Mouse (Mus musculus) liver, embryonic 11.5 days (tissue): ENCODE results near the gene Cyp4f14. TPM values are rescaled to one million over a fixed set of nuclear protein-coding genes. Genes with fewer than 3 reads are reported as not detected.

Experiments
- ATAC-seq: fragments of 200-750 bp; cut with Nextera tagmentation; replicated peaks from 2 replicates; pipeline ENCODE4 v1.8.0; 2017; ENCODE audit warnings: moderate number of reproducible peaks, mild to moderate bottlenecking, moderate TSS enrichment, moderate library complexity; ENCODE audit not compliant: low FRiP score
- DNase-seq: peaks from one replicate; pipeline ENCODE4 v3.0.0-alpha.2; 2017; ENCODE audit warnings: low spot score
- H3K27ac ChIP-seq: fragments of 300-500 bp; sonication (generic); 2 replicates; pipeline ENCODE4 v1.5.1; 2014; ENCODE audit warnings: mild to moderate bottlenecking, low read depth, low read length, control low read depth
- H3K27me3 ChIP-seq: fragments of 300-500 bp; sonication (generic); replicated peaks from 2 replicates; pipeline ENCODE4 v1.6.1; 2014; ENCODE audit warnings: low read length, mixed read lengths; ENCODE audit not compliant: control insufficient read depth, insufficient read depth
- H3K36me3 ChIP-seq: fragments of 300-500 bp; sonication (generic); 2 replicates; pipeline ENCODE4 v1.6.1; 2014; ENCODE audit warnings: mild to moderate bottlenecking, low read length, moderate library complexity, mixed read lengths; ENCODE audit not compliant: control insufficient read depth, insufficient read depth
- H3K4me1 ChIP-seq: fragments of 300-500 bp; sonication (generic); replicated peaks from 2 replicates; pipeline ENCODE4 v1.6.1; 2014; ENCODE audit warnings: low read length, mixed read lengths; ENCODE audit not compliant: control insufficient read depth, insufficient read depth
- H3K4me2 ChIP-seq: fragments of 300-500 bp; sonication (generic); 2 replicates; pipeline ENCODE4 v1.6.1; 2014; ENCODE audit warnings: mild to moderate bottlenecking, control low read depth, moderate library complexity
- H3K4me3 ChIP-seq: fragments of 300-500 bp; sonication (generic); 2 replicates; pipeline ENCODE4 v1.5.1; 2014; ENCODE audit warnings: low read depth, low read length, control low read depth
- H3K9ac ChIP-seq: fragments of 300-500 bp; sonication (generic); 2 replicates; pipeline ENCODE4 v1.6.1; 2014; ENCODE audit warnings: low read depth, low read length, control low read depth
- H3K9me3 ChIP-seq: fragments of 300-500 bp; sonication (generic); 2 replicates; pipeline ENCODE4 v1.6.1; 2016; ENCODE audit warnings: low read length, inconsistent platforms, mixed read lengths; ENCODE audit not compliant: control insufficient read depth
- WGBS: fragments of 180-500 bp; shearing (Covaris S2); extraction: QIAGEN DNeasy Blood & Tissue Kit; methylation state at CpG from one replicate; pipeline ENCODE4 v1.1.7; 2014; 5-methylcytosine and 5-hydroxymethylcytosine counted together
- polyA plus RNA-seq: library from polyadenylated mRNA; unstranded; fragments of >200 nt; fragmentation: Nextera tagmentation; extraction: Ambion mirVana; gene quantifications from 2 replicates; pipeline ENCODE4 v1.2.1, GENCODE M21; 2014

The Cyp4f14 gene
- polyA plus RNA-seq, 1 experiment from 2014 or later = not detected

DNA sequence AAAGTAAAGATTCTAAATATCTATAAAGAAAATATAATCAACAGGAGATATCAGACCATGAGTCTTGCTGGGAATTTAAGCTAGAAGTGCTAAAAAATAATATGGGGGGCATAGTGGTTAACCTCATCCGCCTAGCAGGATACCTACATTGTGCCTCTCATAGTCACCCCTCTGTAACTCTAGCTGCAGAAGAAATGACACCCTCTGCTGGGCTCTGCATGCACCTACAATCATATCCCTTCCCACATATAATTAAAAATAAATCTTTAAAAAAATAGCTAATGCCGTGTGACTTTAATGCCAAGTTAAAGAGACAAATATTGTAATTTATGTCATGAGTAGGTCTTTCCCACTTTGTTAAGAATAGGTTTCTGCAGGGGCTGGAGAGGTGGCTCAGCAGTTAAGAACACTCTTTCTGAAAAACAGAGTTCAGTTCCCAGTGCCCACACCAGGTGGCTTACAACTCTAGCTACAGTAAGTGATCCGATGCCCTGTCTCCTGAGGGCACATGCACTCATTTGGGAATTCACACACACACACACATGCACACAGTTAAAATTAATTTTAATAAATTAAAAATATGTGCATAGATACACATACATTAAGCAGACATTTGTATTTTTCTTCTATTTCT is 27.4 kb upstream of the Cyp4f14 start:
- no peak overlapping the region for H3K4me2 ChIP-seq

DNA sequence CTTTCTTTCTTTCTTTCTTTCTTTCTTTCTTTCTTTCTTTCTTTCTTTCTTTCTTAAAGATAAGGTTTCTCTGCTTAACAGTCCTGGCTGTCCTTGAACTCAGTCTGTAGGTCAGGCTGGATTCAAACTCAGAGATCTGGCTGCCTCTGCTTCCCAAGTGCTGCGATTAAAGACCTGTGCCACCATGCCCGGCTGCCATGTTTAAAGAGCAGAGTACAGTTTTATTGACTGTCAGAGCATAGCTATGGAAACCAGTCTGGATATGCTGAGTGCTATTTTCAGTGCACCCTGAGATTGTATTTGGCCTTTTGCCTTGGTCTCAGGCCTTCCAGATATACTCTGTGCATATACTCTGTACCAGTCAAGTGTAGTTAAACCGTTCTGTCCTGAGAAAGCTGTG is 26.5 kb upstream of the Cyp4f14 start:
- peaks cover 5% of the 10 kb centered on the region for H3K4me1 ChIP-seq
- H3K9me3 ChIP-seq = no peaks in the 10 kb centered on the region
- H3K27me3 ChIP-seq = no peaks in the 10 kb centered on the region
- H3K27ac ChIP-seq = no peak overlapping the region
- DNase-seq = no peak
- no peak overlapping the region for H3K9ac ChIP-seq
- no peaks in the 10 kb centered on the region for H3K36me3 ChIP-seq
- H3K4me3 ChIP-seq = no peak overlapping the region
- no peak overlapping the region for H3K4me2 ChIP-seq
- no peak for ATAC-seq
- whole genome bisulfite sequencing = 90% methylated on average over 3 of the region's 3 CpGs

More for the DNA sequence above, 27.4 kb upstream of the Cyp4f14 start:
- no peaks in the 10 kb centered on the region for H3K36me3 ChIP-seq
- H3K27ac ChIP-seq = no peak overlapping the region
- 66% methylated on average over 3 of the region's 3 CpGs for WGBS
- no peak overlapping the region for H3K9ac ChIP-seq
- H3K4me3 ChIP-seq = no peak overlapping the region
- no peaks in the 10 kb centered on the region for H3K9me3 ChIP-seq
- no peak for ATAC-seq
- DNase-seq = no peak
- H3K4me1 ChIP-seq = peaks cover 5% of the 10 kb centered on the region
- H3K27me3 ChIP-seq = no peaks in the 10 kb centered on the region

DNA sequence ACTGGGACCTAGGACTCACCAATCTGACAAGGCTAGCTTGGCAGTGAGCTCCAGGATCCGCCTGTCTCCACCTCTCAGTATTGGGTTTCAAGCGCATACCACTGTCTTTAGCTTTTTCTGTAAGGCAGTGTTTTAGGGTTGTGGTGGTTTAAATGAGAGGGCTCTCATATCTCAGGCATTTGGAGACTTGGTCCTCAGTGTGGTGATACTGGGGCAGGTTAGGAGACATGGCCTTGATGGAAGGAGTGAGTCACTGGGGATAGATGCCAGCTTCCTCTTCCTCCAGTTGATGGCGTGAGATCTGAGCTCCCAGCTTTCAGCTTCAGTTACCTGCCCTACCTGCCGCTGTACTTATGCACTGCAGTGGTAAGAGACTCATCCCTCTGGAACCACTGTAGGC is 22.7 kb upstream of the Cyp4f14 start:
- H3K27ac ChIP-seq = no peak overlapping the region
- H3K9me3 ChIP-seq = no peaks in the 10 kb centered on the region
- 77% methylated on average over 4 of the region's 4 CpGs for WGBS
- H3K36me3 ChIP-seq = no peaks in the 10 kb centered on the region
- no peaks in the 10 kb centered on the region for H3K4me1 ChIP-seq
- no peak overlapping the region for H3K4me2 ChIP-seq
- H3K27me3 ChIP-seq = no peaks in the 10 kb centered on the region
- no peak overlapping the region for H3K9ac ChIP-seq
- DNase-seq = no peak
- no peak overlapping the region for H3K4me3 ChIP-seq
- ATAC-seq = no peak

DNA sequence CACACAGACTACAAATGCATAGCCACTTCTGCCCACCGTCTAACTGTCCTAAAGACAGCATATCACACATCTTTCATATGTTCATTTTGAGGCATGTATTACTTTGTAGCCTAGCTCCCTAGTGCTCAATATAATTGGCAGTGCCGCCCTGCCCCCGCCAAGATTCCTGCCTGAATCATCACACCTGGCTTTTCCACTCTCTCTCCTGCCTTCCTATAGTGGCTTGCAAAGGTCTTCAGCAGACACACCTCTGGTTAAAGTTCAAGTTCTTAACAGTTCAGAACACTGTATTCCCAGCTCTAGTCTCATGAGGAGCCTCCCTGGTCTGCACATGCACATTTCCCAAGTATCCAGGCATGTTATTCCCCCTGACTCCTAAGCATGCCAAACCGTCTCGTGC is 10.7 kb upstream of the Cyp4f14 start:
- H3K36me3 ChIP-seq = no peaks in the 10 kb centered on the region

DNA sequence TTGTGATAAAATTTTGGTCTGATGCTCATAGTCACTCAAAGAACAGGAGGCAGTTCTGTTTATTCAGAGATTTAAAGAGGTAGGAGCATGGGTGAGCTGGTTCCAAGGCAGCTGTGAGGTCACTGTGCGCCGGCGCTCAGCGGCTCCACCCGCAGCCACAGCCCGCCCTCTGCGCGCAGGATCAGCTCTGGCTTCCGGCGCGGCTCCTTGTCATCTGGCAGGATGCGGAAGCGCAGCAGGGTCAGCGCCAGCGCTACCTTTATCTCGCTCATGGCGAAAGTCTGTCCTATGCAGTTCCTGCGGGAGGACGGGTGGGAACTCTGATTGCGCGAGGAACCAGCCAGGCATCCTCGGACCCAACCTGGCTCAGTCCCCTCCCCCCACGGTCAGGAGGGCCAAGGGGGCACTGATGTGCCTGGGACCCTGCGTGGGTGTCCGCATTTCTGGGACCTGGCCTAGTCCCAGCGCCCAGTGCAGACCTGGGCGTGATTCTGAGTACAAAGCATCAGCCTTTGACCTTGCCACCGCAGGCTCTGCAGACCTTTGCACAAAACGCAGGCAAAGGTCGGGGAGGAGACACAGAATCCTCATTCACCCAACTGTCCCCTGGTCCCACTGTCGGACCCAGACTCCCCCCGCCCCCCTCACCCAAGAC is 7.6 kb upstream of the Cyp4f14 start:
- H3K27me3 ChIP-seq = no peaks in the 10 kb centered on the region
- H3K4me3 ChIP-seq = peak overlapping the region; percentile 57
- peak; percentile 80 for DNase-seq
- no peaks in the 10 kb centered on the region for H3K9me3 ChIP-seq
- no peaks in the 10 kb centered on the region; the same call in 1 of the 2 replicates for H3K4me1 ChIP-seq
- no peaks in the 10 kb centered on the region for H3K36me3 ChIP-seq
- peak overlapping the region; percentile 77 for H3K4me2 ChIP-seq
- H3K27ac ChIP-seq = 0 out of 2 replicates have a peak overlapping the region, but pooled peaks have one; percentile 30
- 13% methylated on average over 32 of the region's 32 CpGs for WGBS
- peak; percentile 86 for ATAC-seq
- peak overlapping the region; percentile 68 for H3K9ac ChIP-seq

More for the DNA sequence above, 10.7 kb upstream of the Cyp4f14 start:
- WGBS = 81% methylated on average over 5 of the region's 5 CpGs
- Histone ChIP-seq H3K9me3 (no peaks in the 10 kb centered on the region), H3K4me2 (no peak overlapping the region), H3K27me3 (no peaks in the 10 kb centered on the region), H3K9ac (no peak overlapping the region), H3K4me3 (no peak overlapping the region), H3K27ac (no peak overlapping the region), H3K4me1 (no peaks in the 10 kb centered on the region; the same call in 1 of the 2 replicates)
- ATAC-seq = no peak
- no peak for DNase-seq

DNA sequence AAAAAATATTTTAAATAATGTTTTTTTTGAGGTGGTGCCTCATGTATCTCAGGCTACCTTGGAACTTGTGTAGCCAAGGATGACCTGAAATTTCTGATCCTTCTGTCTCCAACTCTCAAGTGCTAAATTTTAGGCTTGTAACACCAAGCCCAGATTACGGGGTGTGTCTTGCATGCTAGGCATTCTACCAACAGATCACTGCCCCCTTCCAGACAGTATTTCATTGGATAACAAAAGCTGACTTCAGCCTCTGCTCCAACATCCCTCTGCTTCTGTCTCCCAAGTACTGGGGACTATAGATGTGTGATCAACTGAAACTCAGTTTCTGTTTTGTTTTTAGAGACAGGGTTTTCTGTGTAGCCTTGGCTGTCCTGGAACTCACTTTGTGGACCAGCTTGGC is 6.5 kb upstream of the Cyp4f14 start:
- Histone ChIP-seq H3K9ac (no peak overlapping the region), H3K4me2 (no peak overlapping the region), H3K27me3 (no peaks in the 10 kb centered on the region), H3K4me1 (no peaks in the 10 kb centered on the region; the same call in 1 of the 2 replicates), H3K4me3 (no peak overlapping the region), H3K36me3 (no peaks in the 10 kb centered on the region), H3K27ac (no peak overlapping the region), H3K9me3 (no peaks in the 10 kb centered on the region)
- ATAC-seq (no peak), DNase-seq (no peak)
- WGBS = 88% methylated on average over 1 of the region's 1 CpGs

DNA sequence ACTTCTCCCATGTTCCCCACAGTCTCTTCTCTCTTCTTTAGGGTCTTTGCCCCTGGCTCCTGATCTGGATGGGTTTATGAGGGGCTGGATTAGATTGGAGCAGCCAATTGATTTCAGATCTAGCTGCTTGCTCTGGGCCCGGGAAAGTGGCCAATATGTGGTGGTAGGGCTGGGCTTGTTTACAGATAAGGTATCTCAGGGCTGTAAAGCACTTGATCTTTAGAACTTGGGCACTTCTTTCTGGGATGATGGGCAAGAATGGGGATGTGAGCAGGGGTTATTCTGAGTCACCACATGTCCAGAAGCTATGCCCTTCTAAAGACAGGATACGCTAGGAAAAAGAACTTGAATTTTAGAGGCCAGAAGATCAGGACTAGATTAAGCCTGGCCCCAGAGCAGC is 2.0 kb upstream of the Cyp4f14 start:
- no peak overlapping the region for H3K27ac ChIP-seq
- H3K9ac ChIP-seq = no peak overlapping the region
- ATAC-seq (no peak), DNase-seq (no peak)
- H3K36me3 ChIP-seq = no peaks in the 10 kb centered on the region
- no peak overlapping the region for H3K4me3 ChIP-seq
- H3K4me2 ChIP-seq = no peak overlapping the region
- H3K9me3 ChIP-seq = no peaks in the 10 kb centered on the region
- H3K27me3 ChIP-seq = 0 out of 2 replicates have a peak, but pooled peaks cover 2% of the 10 kb centered on the region
- no peaks in the 10 kb centered on the region for H3K4me1 ChIP-seq
- 56% methylated on average over 2 of the region's 2 CpGs for WGBS

DNA sequence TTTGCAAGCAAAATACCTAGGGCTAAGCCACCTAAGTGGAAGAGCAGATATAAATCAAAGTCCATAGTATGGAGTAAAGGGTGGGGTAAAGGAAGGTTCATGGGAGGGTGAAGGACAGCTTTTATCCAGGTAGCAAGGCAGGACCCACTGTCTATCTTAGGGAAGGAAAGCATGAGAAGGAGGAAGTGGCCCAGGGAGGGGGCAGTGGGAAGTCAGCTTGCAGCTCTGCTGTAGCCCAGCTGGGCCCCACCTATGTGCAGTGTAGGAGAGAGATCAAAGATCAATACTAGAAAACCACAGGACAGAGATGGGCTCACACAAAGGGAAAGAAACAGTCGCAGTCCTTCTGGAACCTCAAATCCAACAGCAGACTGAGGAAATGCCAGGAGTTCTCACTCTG is 1.1 kb downstream of the Cyp4f14 start:
- Histone ChIP-seq H3K4me2 (no peak overlapping the region), H3K9me3 (no peaks in the 10 kb centered on the region), H3K36me3 (no peaks in the 10 kb centered on the region), H3K4me3 (no peak overlapping the region), H3K4me1 (no peaks in the 10 kb centered on the region), H3K27ac (no peak overlapping the region), H3K27me3 (0 out of 2 replicates have a peak, but pooled peaks cover 2% of the 10 kb centered on the region), H3K9ac (no peak overlapping the region)
- ATAC-seq (no peak), DNase-seq (no peak)
- WGBS = 43% methylated on average over 1 of the region's 1 CpGs

DNA sequence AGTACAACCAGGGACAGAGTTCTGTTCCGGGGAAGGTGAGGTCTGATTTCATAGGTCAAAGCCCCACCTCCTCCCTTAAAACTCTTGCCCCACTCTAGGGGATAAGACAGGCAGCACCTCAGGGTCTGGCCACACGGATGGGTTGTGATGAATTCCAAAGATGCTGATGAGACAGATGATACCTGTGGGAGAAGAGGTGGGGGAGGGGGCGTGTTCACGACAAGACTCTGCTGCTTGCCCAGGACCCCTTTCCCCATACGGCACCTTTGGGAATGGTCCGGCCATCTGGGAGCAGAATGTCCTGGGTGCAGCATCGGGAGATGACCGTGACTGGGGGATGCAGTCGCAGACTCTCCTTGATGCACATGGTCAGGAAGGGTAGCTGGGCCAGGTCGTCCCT is 11.0 kb downstream of the Cyp4f14 start:
- Histone ChIP-seq H3K9ac (no peak overlapping the region), H3K27me3 (peaks cover 4% of the 10 kb centered on the region; the same call in 1 of the 2 replicates), H3K4me3 (no peak overlapping the region), H3K4me1 (no peaks in the 10 kb centered on the region), H3K27ac (no peak overlapping the region), H3K4me2 (no peak overlapping the region), H3K9me3 (no peaks in the 10 kb centered on the region), H3K36me3 (no peaks in the 10 kb centered on the region)
- DNase-seq (no peak), ATAC-seq (no peak)
- 69% methylated on average over 10 of the region's 10 CpGs for WGBS
